Mouse (Mus musculus) C2C12 (cell line): Measurements from ENCODE around the gene Lmf2.

Experiments used
- CEBPB ChIP-seq: IDR thresholded peaks from one replicate; pipeline ENCODE4 v1.6.1; 2011; ENCODE audit warnings: low read depth, mild to moderate bottlenecking, control low read depth, moderate library complexity
- CTCF ChIP-seq: IDR thresholded peaks from one replicate; pipeline ENCODE4 v1.5.1; 2011; ENCODE audit not compliant: control insufficient read depth, insufficient read depth, insufficient read length
- MYOG ChIP-seq: IDR thresholded peaks from one replicate; pipeline ENCODE4 v1.6.1; 2011; ENCODE audit not compliant: control insufficient read depth, insufficient read length; ENCODE audit errors: extremely low read depth
- USF1 ChIP-seq: IDR thresholded peaks from one replicate; pipeline ENCODE4 v1.6.1; 2011; ENCODE audit warnings: low read depth, mild to moderate bottlenecking, control low read depth, moderate library complexity

GRCm38 (mm10) chr15:89334774-89335537, 20.5 kb downstream of the Lmf2 start:
- TF ChIP-seq MYOG (no peak), CTCF (no peak), USF1 (no peak), CEBPB (no peak)
